22 mouse cellular contexts compared by ENCODE assay signal in the genomic region with DNA sequence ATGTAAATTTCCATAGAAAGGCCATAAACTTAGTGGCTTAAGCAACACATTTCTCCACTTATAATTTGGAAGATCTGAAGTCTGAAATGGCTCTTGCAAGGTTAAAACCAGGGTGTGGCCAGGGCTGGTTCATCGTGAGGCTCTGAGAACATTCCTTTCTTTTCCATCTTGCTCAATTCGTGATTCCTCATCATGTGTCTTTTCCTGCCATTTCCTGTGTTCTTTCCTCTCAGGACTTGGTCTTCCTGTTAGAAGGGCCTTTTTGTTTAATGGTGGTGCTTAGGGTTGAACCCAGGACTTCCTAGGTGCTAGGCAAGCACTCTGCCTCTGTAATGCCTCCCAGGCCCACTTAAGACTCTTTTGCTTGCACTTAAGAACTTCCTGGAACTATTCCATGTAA.
"Had no signal": no experiment of that assay in that cellular context is flagged by ENCODE, and none has a peak within 500 bp of the region (broad histone marks: within the 10 kb centered on the region; RNA-seq: fewer than 3 reads in every experiment).

No protein-coding gene starts in this region.

- H3K9me3 ChIP-seq: heart, embryonic 12.5 days; hindbrain, embryonic 10.5 days; hindbrain, embryonic 12.5 days; intestine, embryonic 15.5 days; limb, embryonic 13.5 days; limb, embryonic 15.5 days; liver, embryonic 12.5 days had no signal

- DNase-seq: gastrocnemius, postnatal 10 days; gastrocnemius, postnatal 36 days; heart, adult 11 months; heart, adult 2 months; heart, postnatal 10 days; heart, postnatal 4 days; kidney, adult 18-20 months; kidney, postnatal 10 days; left cerebral cortex, postnatal 4 days had no signal

- ATAC-seq: hindbrain, embryonic 16.5 days; inflammation-experienced regulatory T-cells, adult 6 months; intestine, embryonic 15.5 days; intestine, postnatal 0 days; liver, embryonic 12.5 days had no signal

- H3K27me3 ChIP-seq: heart, embryonic 12.5 days; hindbrain, embryonic 12.5 days; intestine, embryonic 15.5 days; limb, embryonic 13.5 days; limb, embryonic 15.5 days; liver, embryonic 12.5 days had no signal

- H3K36me3 ChIP-seq: heart, embryonic 12.5 days; hindbrain, embryonic 10.5 days; hindbrain, embryonic 12.5 days; intestine, embryonic 15.5 days; limb, embryonic 13.5 days; limb, embryonic 15.5 days; liver, embryonic 12.5 days had no signal

- H3K9ac ChIP-seq: heart, embryonic 12.5 days; hindbrain, embryonic 12.5 days; hindbrain, embryonic 14.5 days; intestine, embryonic 15.5 days; limb, embryonic 13.5 days; limb, embryonic 15.5 days; liver, embryonic 12.5 days had no signal

- H3K4me3 ChIP-seq: heart, adult 2 months; heart, embryonic 12.5 days; hindbrain, embryonic 10.5 days; hindbrain, embryonic 12.5 days; intestine, embryonic 15.5 days; layer of hippocampus, adult 2 months; left cerebral cortex, adult 2 months; limb, embryonic 13.5 days; limb, embryonic 15.5 days; liver, embryonic 12.5 days had no signal

- H3K27ac ChIP-seq: heart, adult 2 months; hindbrain, embryonic 10.5 days; hindbrain, embryonic 12.5 days; hindbrain, embryonic 14.5 days; intestine, embryonic 15.5 days; layer of hippocampus, adult 2 months; left cerebral cortex, adult 2 months; limb, embryonic 13.5 days; limb, embryonic 15.5 days; liver, embryonic 12.5 days had no signal

- H3K4me2 ChIP-seq: heart, embryonic 12.5 days; hindbrain, embryonic 12.5 days; hindbrain, embryonic 14.5 days; intestine, embryonic 15.5 days; limb, embryonic 13.5 days; limb, embryonic 15.5 days; liver, embryonic 12.5 days had no signal
